Comparison of ENCODE assay signal across 11 mouse cellular contexts in genomic region chr12:104859140-104859539, GRCm38 (mm10). TPM values are rescaled to one million over a fixed set of nuclear protein-coding genes. Genes with fewer than 3 reads are reported as not detected.
DNase-seq lines count a peak whose midpoint lies in the region; ATAC-seq and TF ChIP-seq lines count a peak whose summit lies in the region.
"Had no signal": no experiment of that assay in that cellular context is flagged by ENCODE, and none has a peak within 500 bp of the region (broad histone marks: within the 10 kb centered on the region; RNA-seq: fewer than 3 reads in every experiment).

No protein-coding gene starts in this region.

- no peak for ATAC-seq in forebrain, embryonic 13.5 days
- no peak for ATAC-seq in forebrain, embryonic 12.5 days (ENCODE audit: low FRiP score)
- no peak for ATAC-seq in midbrain, embryonic 14.5 days (ENCODE audit: low FRiP score, low TSS enrichment)
- ATAC-seq in midbrain, embryonic 11.5 days (ENCODE audit: low FRiP score), result no peak

- no peaks in the 10 kb centered on the region for H3K79me2 ChIP-seq in heart, adult 2 months (replicated peaks; ENCODE audit: control insufficient read depth, insufficient read depth, low read length)

- DNase-seq in midbrain, embryonic 14.5 days, result peak; percentile 17
- DNase-seq in midbrain, embryonic 11.5 days (ENCODE audit: low spot score, missing footprints), result no peak
- peak; percentile 45 for DNase-seq in layer of hippocampus, postnatal 10 days (ENCODE audit: low spot score in 2 of 2)
- DNase-seq in right cerebral cortex, postnatal 14 days, result peak; percentile 37
- DNase-seq in heart, adult 2 months, result no peak
- DNase-seq in heart, postnatal 25 days (ENCODE audit: low spot score), result no peak
- DNase-seq: cerebellum, adult 9-10 months; gastrocnemius, postnatal 36 days; liver, embryonic 13.5 days had no signal

- no peak for TF ChIP-seq CTCF in heart, adult 2 months (IDR thresholded peaks at IDR 0.05)

- H3K4me2 ChIP-seq in forebrain, embryonic 13.5 days, result no peak overlapping the region
- H3K4me2 ChIP-seq in forebrain, embryonic 12.5 days, result no peak overlapping the region
- H3K4me2 ChIP-seq in midbrain, embryonic 14.5 days (ENCODE audit: low read length), result no peak overlapping the region
- H3K4me2 ChIP-seq in midbrain, embryonic 11.5 days, result no peak overlapping the region
- H3K4me2 ChIP-seq: liver, embryonic 13.5 days had no signal

- H3K4me3 ChIP-seq in forebrain, embryonic 13.5 days, result no peak overlapping the region
- no peak overlapping the region for H3K4me3 ChIP-seq in forebrain, embryonic 12.5 days (replicated peaks)
- H3K4me3 ChIP-seq in midbrain, embryonic 14.5 days (replicated peaks; ENCODE audit: low read depth, low read length), result no peak overlapping the region
- no peak overlapping the region for H3K4me3 ChIP-seq in midbrain, embryonic 11.5 days (ENCODE audit: low read depth, low read length)
- no peak overlapping the region for H3K4me3 ChIP-seq in heart, adult 2 months
- H3K4me3 ChIP-seq: liver, embryonic 13.5 days had no signal

- no peak overlapping the region for H3K9ac ChIP-seq in forebrain, embryonic 13.5 days
- no peak overlapping the region for H3K9ac ChIP-seq in forebrain, embryonic 12.5 days
- H3K9ac ChIP-seq in midbrain, embryonic 14.5 days (replicated peaks; ENCODE audit: low read length), result no peak overlapping the region
- H3K9ac ChIP-seq in midbrain, embryonic 11.5 days (ENCODE audit: low read length), result no peak overlapping the region
- no peak overlapping the region for H3K9ac ChIP-seq in heart, adult 2 months (ENCODE audit: low read depth, low read length)
- H3K9ac ChIP-seq: liver, embryonic 13.5 days had no signal

- H3K9me3 ChIP-seq in forebrain, embryonic 13.5 days (replicated peaks), result no peaks in the 10 kb centered on the region
- H3K9me3 ChIP-seq in forebrain, embryonic 12.5 days, result 0 out of 2 replicates have a peak, but pooled peaks cover 4% of the 10 kb centered on the region
- H3K9me3 ChIP-seq in midbrain, embryonic 14.5 days (ENCODE audit: control insufficient read depth, low read length), result no peaks in the 10 kb centered on the region; the same call in 1 of the 2 replicates
- peaks cover 4% of the 10 kb centered on the region; the same call in 1 of the 2 replicates for H3K9me3 ChIP-seq in midbrain, embryonic 11.5 days (ENCODE audit: control insufficient read depth, low read length)
- H3K9me3 ChIP-seq: liver, embryonic 13.5 days had no signal

- no peaks in the 10 kb centered on the region for H3K36me3 ChIP-seq in forebrain, embryonic 13.5 days (ENCODE audit: poor library complexity, severe bottlenecking)
- no peaks in the 10 kb centered on the region for H3K36me3 ChIP-seq in forebrain, embryonic 12.5 days (replicated peaks)
- H3K36me3 ChIP-seq in midbrain, embryonic 14.5 days (ENCODE audit: control insufficient read depth, insufficient read depth, low read length), result no peaks in the 10 kb centered on the region
- no peaks in the 10 kb centered on the region for H3K36me3 ChIP-seq in midbrain, embryonic 11.5 days (ENCODE audit: control insufficient read depth, insufficient read depth, low read length)
- H3K36me3 ChIP-seq in heart, adult 2 months (ENCODE audit: control insufficient read depth, insufficient read depth, low read length), result no peaks in the 10 kb centered on the region
- H3K36me3 ChIP-seq: liver, embryonic 13.5 days had no signal

- H3K4me1 ChIP-seq in forebrain, embryonic 13.5 days, result peaks cover 11% of the 10 kb centered on the region; the same call in 1 of the 2 replicates
- peaks cover 8% of the 10 kb centered on the region for H3K4me1 ChIP-seq in forebrain, embryonic 12.5 days
- H3K4me1 ChIP-seq in midbrain, embryonic 14.5 days (ENCODE audit: control insufficient read depth, insufficient read depth, low read length), result 0 out of 2 replicates have a peak, but pooled peaks cover 3% of the 10 kb centered on the region
- 0 out of 2 replicates have a peak, but pooled peaks cover under 1% of the 10 kb centered on the region for H3K4me1 ChIP-seq in midbrain, embryonic 11.5 days (ENCODE audit: control insufficient read depth, insufficient read depth, low read length)
- H3K4me1 ChIP-seq in heart, adult 2 months (ENCODE audit: control insufficient read depth, insufficient read depth, low read length), result no peaks in the 10 kb centered on the region
- H3K4me1 ChIP-seq: liver, embryonic 13.5 days had no signal

- no peak for TF ChIP-seq EP300 in heart, adult 2 months (IDR thresholded peaks at IDR 0.05; ENCODE audit: insufficient read depth, low read depth, low read length)

- peak overlapping the region; percentile 25; the same call in 1 of the 2 replicates for H3K27ac ChIP-seq in forebrain, embryonic 13.5 days
- no peak overlapping the region for H3K27ac ChIP-seq in forebrain, embryonic 12.5 days
- H3K27ac ChIP-seq in midbrain, embryonic 14.5 days (replicated peaks; ENCODE audit: low read depth, low read length), result peak overlapping the region; percentile 41; the same call in 1 of the 2 replicates
- no peak overlapping the region for H3K27ac ChIP-seq in midbrain, embryonic 11.5 days (ENCODE audit: low read depth, low read length)
- H3K27ac ChIP-seq in heart, adult 2 months, result no peak overlapping the region
- H3K27ac ChIP-seq: liver, embryonic 13.5 days had no signal

- H3K27me3 ChIP-seq in forebrain, embryonic 13.5 days, result no peaks in the 10 kb centered on the region
- H3K27me3 ChIP-seq in forebrain, embryonic 12.5 days, result 0 out of 2 replicates have a peak, but pooled peaks cover under 1% of the 10 kb centered on the region
- no peaks in the 10 kb centered on the region for H3K27me3 ChIP-seq in midbrain, embryonic 14.5 days (ENCODE audit: control insufficient read depth, insufficient read depth, low read length)
- no peaks in the 10 kb centered on the region for H3K27me3 ChIP-seq in midbrain, embryonic 11.5 days (ENCODE audit: control insufficient read depth, insufficient read depth, low read length)
- no peaks in the 10 kb centered on the region for H3K27me3 ChIP-seq in heart, adult 2 months (ENCODE audit: control insufficient read depth, insufficient read depth, low read length)

- TF ChIP-seq POLR2A in heart, adult 2 months (IDR thresholded peaks at IDR 0.05; ENCODE audit: insufficient read depth, low read depth, low read length), result no peak

- intact Hi-C loops in heart, adult 2 months (cut with DNase I), result no loop called here
- intact Hi-C loops in heart, postnatal 25 days (cut with DNase I), result no loop called here

- 52% methylated on average over 7 of the region's 7 CpGs for WGBS in forebrain, embryonic 13.5 days
- 78% methylated on average over 7 of the region's 7 CpGs for WGBS in forebrain, embryonic 12.5 days
- 77% methylated on average over 7 of the region's 7 CpGs for WGBS in midbrain, embryonic 14.5 days
- WGBS in midbrain, embryonic 11.5 days, result 90% methylated on average over 7 of the region's 7 CpGs
- WGBS in heart, adult 2 months, result 52% methylated on average over 7 of the region's 7 CpGs

RNA-seq across cellular contexts. Expression of gene Clmn, which starts 5.7 kb away (rescaled TPM):
- polyA plus RNA-seq in forebrain, embryonic 13.5 days (2015; fragmentation: Nextera tagmentation; extraction: Ambion mirVana), result 0.75 and 0.83 TPM in 2 replicates
- 2.6 and 2.8 TPM in 2 replicates for polyA plus RNA-seq in forebrain, embryonic 12.5 days (2016; fragmentation: Nextera tagmentation; extraction: Ambion mirVana)
- polyA plus RNA-seq in midbrain, embryonic 14.5 days (2014; fragmentation: Nextera tagmentation; extraction: Ambion mirVana), result 0.81 and 0.99 TPM in 2 replicates
- polyA plus RNA-seq in midbrain, embryonic 11.5 days (2014; fragmentation: Nextera tagmentation; extraction: Ambion mirVana), result 1.9 and 2.5 TPM in 2 replicates
- total RNA-seq in layer of hippocampus, postnatal 10 days (2021), result 10 to 100 TPM; 42.3 to 43.7 TPM
- total RNA-seq in heart, adult 2 months (2021), result 1 to 10 TPM; 2.5 to 3.2 TPM
- polyA plus RNA-seq in heart, adult 2 months (2012; rRNA removed), result 1.0 and 1.1 TPM in 2 replicates
- total RNA-seq in heart, postnatal 25 days (2021), result 1 to 10 TPM; 2.8 to 3.5 TPM

Comparison
In these comparisons a context has a peak if more than half of its experiments do, and no peak if none do; other contexts are left out.
1. H3K27ac ChIP-seq: peak in forebrain, embryonic 13.5 days (single experiment) and midbrain, embryonic 14.5 days (single experiment); none in forebrain, embryonic 12.5 days (single experiment), midbrain, embryonic 11.5 days (single experiment) and heart, adult 2 months (single experiment).
2. DNase-seq: peak in midbrain, embryonic 14.5 days (single experiment), layer of hippocampus, postnatal 10 days (2 of 2) and right cerebral cortex, postnatal 14 days (single experiment); none in midbrain, embryonic 11.5 days (single experiment), heart, adult 2 months (0 of 2) and heart, postnatal 25 days (single experiment).